Mouse (Mus musculus) layer of hippocampus, adult 18-20 months (tissue): ENCODE measurements around the gene Fgf14. TPM values are rescaled to one million over a fixed set of nuclear protein-coding genes. Genes with fewer than 3 reads are reported as not detected.
"Not testable (repeated sequence)": the region's sequence is repeated elsewhere in the genome, so short reads cannot be mapped to it uniquely, and the experiment has no call there.

Experiments used
- DNase-seq, 2 experiments: peaks; one replicate each; pipeline ENCODE4 v3.0.0; 2022; ENCODE audit warnings: low spot score in 2 of 2
- total RNA-seq, 2 experiments: library from RNA; stranded (reverse); gene quantifications; 2 replicates each; pipeline ENCODE4 v1.2.3; 2021

Gene Fgf14
- total RNA-seq, 2 experiments from 2014 or later: 33.3 to 35.2 TPM

DNA sequence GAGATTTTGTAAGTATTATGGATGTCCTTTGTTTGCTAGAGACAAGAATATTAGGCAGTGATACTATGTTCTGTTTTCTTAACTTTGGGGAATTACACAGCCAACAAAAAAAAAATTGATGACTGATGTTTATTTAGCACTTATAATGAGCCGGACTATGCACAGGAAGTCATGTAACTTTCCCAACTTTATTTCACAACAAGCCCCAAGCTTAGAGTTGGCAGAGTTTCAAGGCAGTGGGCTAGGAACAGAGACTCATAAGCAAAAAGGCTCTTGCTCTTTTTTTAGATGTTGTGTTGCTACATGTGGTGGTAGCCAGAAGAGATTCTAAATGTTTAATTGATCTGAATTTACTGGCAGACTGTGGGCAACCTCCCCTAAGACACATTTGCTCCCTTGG is 191.7 kb downstream of the Fgf14 start:
- peak in 1 of 2 experiments; percentile 24 for DNase-seq

GRCm38 (mm10) chr14:124474066-124474667 is 202.8 kb downstream of the Fgf14 start:
- DNase-seq: no peak

DNA sequence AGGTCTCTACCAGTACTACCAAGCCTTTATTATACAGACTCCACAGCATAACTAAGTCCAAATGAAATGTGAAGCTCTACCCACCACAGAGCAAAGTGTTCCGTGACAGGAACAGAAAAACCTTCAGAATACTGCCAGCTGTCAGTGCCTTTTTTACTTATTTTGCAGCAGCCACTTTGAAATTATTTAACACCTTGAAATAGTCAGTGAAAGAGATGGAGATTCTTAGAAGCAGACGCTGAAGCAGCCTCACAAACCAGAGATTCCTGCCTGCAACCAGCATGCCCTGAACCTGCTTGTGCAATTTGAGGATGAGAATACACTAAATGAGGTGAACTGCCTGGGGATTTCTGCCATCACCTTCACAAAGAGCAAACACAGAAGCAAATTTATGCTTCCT is 206.0 kb downstream of the Fgf14 start:
- DNase-seq: no peak

GRCm38 (mm10) chr14:124455120-124455519 is 221.8 kb downstream of the Fgf14 start:
- DNase-seq: no peak

DNA sequence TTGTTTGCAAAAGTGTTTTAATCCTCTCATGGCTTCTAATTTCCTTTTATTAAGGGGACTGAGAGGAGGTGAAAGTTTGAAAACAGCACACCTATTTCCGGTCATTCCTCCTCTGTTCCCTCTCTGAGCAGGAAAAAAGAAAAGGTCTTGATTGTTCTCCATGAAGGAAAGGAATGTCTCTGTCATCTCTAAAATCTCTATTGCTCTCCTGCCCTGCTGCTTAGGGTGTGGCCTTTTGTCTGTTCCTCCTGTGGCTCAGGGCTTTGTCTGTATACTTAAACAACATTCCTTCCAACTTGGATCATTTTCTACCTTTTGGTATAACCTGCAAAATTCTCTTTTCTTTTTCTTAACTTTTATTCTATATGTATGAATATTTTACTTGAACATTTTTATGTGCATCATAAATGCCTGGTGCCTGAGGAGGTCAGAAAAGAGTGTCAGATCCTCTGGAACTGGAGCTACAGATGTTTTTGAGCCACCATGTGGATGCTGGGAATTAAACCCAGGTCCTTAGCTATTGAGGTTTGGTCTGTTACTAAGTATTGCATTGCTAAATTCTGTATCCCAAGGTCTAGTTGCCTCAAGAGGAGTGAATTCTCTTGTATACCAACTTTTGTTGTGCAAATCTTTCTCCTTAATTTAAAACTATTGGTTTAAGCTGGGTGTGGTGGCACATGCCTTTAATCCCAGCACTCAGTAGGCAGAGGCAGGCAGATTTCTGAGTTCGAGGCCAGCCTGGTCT is 230.7 kb downstream of the Fgf14 start:
- DNase-seq: no peak

- no peak for DNase-seq
Observed at GRCm38 (mm10) chr14:124444831-124445230, 232.1 kb downstream of the Fgf14 start.

- not testable (repeated sequence) for DNase-seq
Observed at GRCm38 (mm10) chr14:124439298-124439697, 237.6 kb downstream of the Fgf14 start.

- no peak for DNase-seq
Observed at GRCm38 (mm10) chr14:124411890-124412289, 265.0 kb downstream of the Fgf14 start.

DNA sequence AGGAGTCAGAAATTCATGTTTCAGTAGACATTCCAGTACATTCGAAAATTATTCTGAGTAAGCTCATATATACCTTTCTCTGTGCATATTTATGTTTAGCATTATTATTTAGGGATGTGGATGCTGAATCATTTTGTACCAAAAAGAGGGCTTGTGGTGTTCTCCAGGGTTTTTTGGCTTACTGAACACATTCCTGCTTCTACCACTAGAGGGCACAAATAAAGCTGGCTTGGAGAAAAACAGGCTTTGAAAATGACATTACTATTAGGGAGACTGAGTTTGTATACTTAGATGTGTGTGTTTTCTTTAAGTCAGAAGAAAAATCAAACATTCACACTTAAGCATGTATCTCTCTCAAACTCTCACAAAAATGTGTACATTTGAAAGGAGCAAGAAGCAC is 266.0 kb downstream of the Fgf14 start:
- DNase-seq: peak in 1 of 2 experiments; percentile 70

DNA sequence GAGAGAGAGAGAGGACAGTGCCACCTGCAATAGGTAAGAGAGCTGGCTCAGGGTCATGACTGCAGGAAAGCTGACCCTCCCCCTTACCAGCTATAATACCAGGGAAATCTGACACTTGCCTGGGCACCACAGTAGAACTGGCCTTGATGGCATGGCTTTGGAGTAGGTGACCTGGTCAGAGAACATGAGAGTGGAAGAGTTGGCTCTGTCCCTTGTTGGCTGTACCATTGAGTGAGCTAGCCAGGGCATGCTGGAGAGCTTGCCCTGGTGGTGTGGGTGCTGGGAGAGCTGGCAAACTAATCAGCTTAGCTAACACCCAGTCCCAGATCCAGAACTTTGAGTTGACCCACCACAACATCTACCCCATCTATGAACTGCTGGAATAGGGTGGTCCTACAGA is 348.5 kb downstream of the Fgf14 start:
- DNase-seq: no peak

- DNase-seq: peak in 1 of 2 experiments; percentile 17
Observed at GRCm38 (mm10) chr14:124319017-124319718, 357.8 kb downstream of the Fgf14 start.

DNA sequence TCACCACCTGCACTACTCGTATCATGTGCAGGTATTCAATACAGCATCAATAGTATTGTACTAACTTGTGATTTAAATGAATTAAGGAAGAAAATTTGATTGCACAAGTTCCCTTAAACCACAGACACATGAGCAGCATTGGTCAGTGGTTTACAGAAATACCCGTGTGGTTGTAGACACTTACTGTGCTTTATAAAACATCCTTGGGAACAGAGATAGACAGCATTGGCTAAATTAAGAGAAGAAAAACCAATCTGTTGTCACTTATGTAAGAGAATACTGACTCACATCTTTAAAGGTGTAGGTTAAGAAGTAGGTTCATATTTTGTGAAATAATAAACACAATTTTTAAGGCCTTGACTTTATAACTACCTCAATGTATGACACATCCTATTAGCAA is 361.4 kb downstream of the Fgf14 start:
- no peak for DNase-seq

GRCm38 (mm10) chr14:124287027-124287426 is 389.9 kb downstream of the Fgf14 start:
- DNase-seq: no peak

DNA sequence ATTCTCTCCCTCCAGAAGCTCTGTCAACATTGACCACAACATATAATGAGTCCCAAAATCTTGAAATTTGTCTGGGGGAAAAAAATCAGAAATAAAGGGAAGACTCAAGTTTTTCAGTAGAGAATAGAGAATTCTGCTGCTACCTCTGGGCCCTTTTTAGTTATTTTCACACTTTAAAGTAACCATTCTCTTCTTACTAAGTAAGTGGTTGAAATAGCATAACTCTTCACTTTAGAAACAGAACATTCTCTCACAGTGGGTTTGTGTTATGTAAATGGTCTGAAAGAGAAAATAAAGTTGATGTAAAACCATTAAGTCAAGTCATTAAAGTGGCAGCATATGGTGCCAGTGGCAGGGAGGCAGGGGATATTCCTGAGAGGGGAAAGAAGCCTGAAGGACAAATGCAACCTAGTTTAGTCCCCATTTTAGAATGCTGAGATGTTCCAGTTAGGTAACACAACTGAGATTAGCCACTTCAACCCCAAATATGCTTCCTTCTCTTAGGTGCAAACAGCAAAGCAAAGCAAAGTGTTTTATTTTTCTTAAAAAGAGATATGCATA is 398.5 kb downstream of the Fgf14 start:
- DNase-seq: no peak

- no peak for DNase-seq
Observed at GRCm38 (mm10) chr14:124266977-124267376, 409.9 kb downstream of the Fgf14 start.

DNA sequence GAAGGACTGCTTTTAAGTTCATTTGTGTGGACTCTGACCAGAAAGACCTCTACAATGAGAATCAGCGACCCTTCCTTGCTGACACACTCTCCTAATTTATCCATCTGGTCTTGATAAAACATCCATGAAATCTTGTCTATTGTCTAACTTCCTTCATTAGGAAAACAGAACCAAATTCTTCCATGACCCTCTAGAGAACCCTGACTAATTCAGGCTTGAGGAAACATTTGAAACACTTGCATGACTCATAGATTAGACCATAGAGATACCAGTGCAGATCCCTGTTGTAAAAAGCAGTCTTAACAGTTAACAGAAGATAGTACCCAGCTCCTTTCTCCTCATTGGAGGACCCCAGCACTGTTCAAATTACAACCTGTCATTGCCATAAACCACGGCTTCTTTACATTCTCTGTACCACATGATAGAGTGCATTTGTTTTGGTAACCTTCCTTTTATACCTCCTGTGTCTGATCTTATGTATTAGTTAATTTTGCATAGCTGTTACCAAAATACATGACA is 412.3 kb downstream of the Fgf14 start:
- no peak for DNase-seq

- DNase-seq: no peak
Observed at GRCm38 (mm10) chr14:124263199-124263598, 413.7 kb downstream of the Fgf14 start.

GRCm38 (mm10) chr14:124247517-124247916 is 429.4 kb downstream of the Fgf14 start:
- no peak for DNase-seq

DNA sequence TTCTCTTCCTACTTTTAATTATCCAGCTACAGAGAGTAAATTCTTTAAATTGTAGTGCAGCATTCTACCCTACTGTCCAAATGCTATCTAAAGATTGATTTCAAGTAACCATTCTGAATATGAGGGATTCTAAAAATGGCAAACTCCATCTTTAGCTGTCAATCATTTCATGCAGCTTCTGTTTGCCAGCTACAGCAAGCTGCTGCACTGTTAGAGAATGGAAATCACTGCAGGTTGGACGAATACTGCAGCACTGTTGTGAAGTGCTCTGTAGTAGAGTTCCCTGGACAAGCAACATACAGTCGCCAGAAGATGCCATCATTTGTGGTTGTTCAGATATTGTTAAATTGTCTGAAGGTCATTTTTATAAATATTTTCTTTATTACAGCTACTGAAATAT is 453.5 kb downstream of the Fgf14 start:
- DNase-seq: peak in 1 of 2 experiments; percentile 29

DNA sequence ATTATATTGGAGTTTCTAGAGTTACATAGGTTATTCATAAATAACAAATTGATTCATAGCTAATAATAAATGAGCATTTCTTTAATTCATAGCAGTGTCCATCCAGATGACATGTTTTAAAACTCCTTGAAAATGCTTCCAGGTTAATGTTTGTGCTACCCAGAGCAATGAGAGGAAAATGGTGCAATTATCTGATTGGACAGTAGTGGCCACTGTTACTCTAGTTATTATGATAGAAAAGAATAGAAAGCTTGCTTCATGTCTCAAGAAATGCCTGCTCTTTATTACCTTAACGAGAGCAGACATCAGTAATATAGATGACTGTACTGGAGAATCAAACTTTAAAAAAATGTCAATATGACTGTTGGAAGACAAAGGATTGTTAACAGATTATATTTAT is 454.5 kb downstream of the Fgf14 start:
- DNase-seq: peak in 1 of 2 experiments; percentile 59

GRCm38 (mm10) chr14:124220979-124221378 is 455.9 kb downstream of the Fgf14 start:
- DNase-seq: peak in 1 of 2 experiments; percentile 25

GRCm38 (mm10) chr14:124195806-124196205 is 481.1 kb downstream of the Fgf14 start:
- DNase-seq: peak; percentile 35 to 73
